Mouse (Mus musculus) thymus, adult 2 months (tissue): ENCODE results near the gene Fam25c.

Experiments used
- CTCF ChIP-seq: fragments of 200-500 bp; IDR thresholded peaks from 2 replicates; pipeline ENCODE4 v1.5.1; 2012; ENCODE audit warnings: mild to moderate bottlenecking, control low read depth, low read length, moderate library complexity, borderline replicate concordance; ENCODE audit not compliant: control insufficient read depth, poor library complexity, insufficient read depth; ENCODE audit errors: extremely low read depth
- POLR2A ChIP-seq: fragments of 200-500 bp; IDR thresholded peaks from 2 replicates; pipeline ENCODE4 v1.6.1; 2012; ENCODE audit warnings: mild to moderate bottlenecking, low read length, control low read depth, moderate library complexity; ENCODE audit not compliant: control insufficient read depth, poor library complexity, insufficient read depth; ENCODE audit errors: extremely low read depth

DNA sequence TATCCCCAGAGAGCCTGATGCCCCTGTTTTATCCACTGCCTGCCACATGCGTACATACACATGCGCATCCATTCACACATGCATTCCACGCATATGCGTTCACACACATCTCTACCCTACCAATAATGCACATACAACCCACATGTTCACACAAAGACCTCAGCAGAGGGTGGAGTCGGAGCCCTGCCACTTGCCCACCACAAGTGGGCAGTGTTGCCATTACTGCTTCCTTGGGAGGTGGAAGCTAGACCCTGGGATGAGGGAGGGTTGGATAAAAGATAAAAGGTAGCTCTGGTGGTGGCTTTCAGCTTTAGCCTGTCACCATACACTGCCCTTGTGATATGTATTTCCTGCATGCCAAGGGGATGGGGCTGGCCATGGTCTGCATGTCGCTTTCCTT is 17.4 kb upstream of the Fam25c start:
- TF ChIP-seq CTCF, result no peak
- no peak for TF ChIP-seq POLR2A
